Mouse (Mus musculus) thymus, postnatal 36 days (tissue): ENCODE measurements around the gene Rcor1.

Experiments used
- DNase-seq, 2 experiments: peaks; one replicate each; pipeline ENCODE4 v3.0.0; 2022; ENCODE audit warnings: mixed read lengths in 2 of 2

Rcor1 gene

GRCm38 (mm10) chr12:111165146-111165812, 126.1 kb downstream of the Rcor1 start:
- peak; percentile 49 to 60 for DNase-seq
